In the genomic region with DNA sequence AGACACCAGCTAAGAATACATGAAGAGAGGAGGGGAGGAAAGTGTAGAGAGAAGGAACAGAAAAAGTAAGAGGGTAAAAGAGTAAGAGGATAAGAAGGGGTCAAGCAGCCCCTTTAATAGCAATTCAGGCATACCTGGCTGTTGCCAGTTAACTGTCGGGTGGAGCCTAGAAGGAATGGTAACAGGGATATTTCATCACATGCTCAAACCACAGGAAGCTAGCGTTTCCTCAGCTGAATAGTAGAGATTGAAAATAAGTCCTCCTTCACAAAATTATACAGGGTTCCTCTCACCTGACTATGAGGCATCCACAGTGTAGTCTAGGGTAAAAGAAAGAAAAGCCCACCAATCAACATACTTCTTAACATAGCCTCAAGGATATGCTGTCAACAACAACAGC, we compare ENCODE assay signal across 21 mouse cellular contexts.
"Had no signal": no experiment of that assay in that cellular context is flagged by ENCODE, and none has a peak within 500 bp of the region (broad histone marks: within the 10 kb centered on the region; RNA-seq: fewer than 3 reads in every experiment).

No protein-coding gene starts in this region.

- H3K27me3 ChIP-seq: liver, embryonic 15.5 days; lung, embryonic 15.5 days; megakaryocyte, embryonic 14.5 days; neural tube, embryonic 13.5 days; neural tube, embryonic 15.5 days had no signal

- H3K4me3 ChIP-seq: liver, embryonic 15.5 days; lung, embryonic 15.5 days; megakaryocyte, embryonic 14.5 days; myocyte; neural tube, embryonic 13.5 days; neural tube, embryonic 15.5 days had no signal

- H3K9ac ChIP-seq: liver, embryonic 15.5 days; liver, postnatal 0 days; lung, embryonic 15.5 days; neural tube, embryonic 13.5 days; neural tube, embryonic 15.5 days had no signal

- H3K36me3 ChIP-seq: liver, embryonic 15.5 days; lung, embryonic 15.5 days; neural tube, embryonic 13.5 days; neural tube, embryonic 15.5 days had no signal

- ATAC-seq: liver, postnatal 0 days; midbrain, embryonic 16.5 days had no signal

- H3K4me2 ChIP-seq: liver, embryonic 15.5 days; lung, embryonic 15.5 days; midbrain, embryonic 11.5 days; neural tube, embryonic 13.5 days; neural tube, embryonic 15.5 days had no signal

- H3K9me3 ChIP-seq: liver, embryonic 15.5 days; lung, embryonic 15.5 days; neural tube, embryonic 13.5 days; neural tube, embryonic 15.5 days had no signal

- H3K27ac ChIP-seq: liver, embryonic 15.5 days; lung, embryonic 15.5 days; macrophage; neural tube, embryonic 13.5 days; neural tube, embryonic 15.5 days had no signal

- H3K4me1 ChIP-seq: liver, embryonic 15.5 days; lung, embryonic 15.5 days; megakaryocyte, embryonic 14.5 days; neural tube, embryonic 13.5 days; neural tube, embryonic 15.5 days had no signal

- DNase-seq: liver, postnatal 0 days; lung, adult 2 months; lung, postnatal 10 days; midbrain, embryonic 14.5 days; retina, postnatal 1 day; right cerebral cortex, adult 18-20 months; right cerebral cortex, postnatal 25 days; right cerebral cortex, postnatal 4 days; spleen, adult 18-20 months; thymus, adult 18-20 months; thymus, postnatal 14 days; thymus, postnatal 36 days had no signal
